Comparison of ENCODE assay signal across 9 mouse cellular contexts in the genomic region with DNA sequence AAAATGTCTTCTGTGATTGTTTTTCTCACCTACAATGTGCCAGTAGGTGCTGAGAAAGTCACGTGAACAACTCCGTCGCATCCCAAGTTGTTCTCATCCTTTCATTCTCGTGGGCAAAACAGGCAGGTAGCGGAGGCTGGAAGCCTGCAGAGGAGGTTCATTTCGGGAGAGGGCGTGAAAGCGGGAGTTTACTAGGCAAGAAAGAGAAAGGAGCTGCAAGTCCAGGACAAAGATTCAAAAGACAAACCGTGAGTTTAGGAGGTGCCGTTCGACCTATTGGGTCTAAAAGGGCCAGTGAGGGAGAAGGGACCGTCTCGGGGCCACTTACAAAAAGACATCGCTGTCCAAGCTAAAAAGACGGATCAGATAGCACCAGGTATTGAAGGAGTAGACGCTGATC. TPM values are rescaled to one million over a fixed set of nuclear protein-coding genes. Genes with fewer than 3 reads are reported as not detected.
DNase-seq lines count a peak whose midpoint lies in the region; ATAC-seq and TF ChIP-seq lines count a peak whose summit lies in the region.
"Had no signal": no experiment of that assay in that cellular context is flagged by ENCODE, and none has a peak within 500 bp of the region (broad histone marks: within the 10 kb centered on the region; RNA-seq: fewer than 3 reads in every experiment).

No protein-coding gene starts in this region.

- 0% methylated on average over 16 of the region's 16 CpGs for WGBS in heart, embryonic 12.5 days
- WGBS in liver, adult 2 months: under 1% methylated on average over 16 of the region's 16 CpGs
- WGBS in olfactory bulb, adult 2 months: under 1% methylated on average over 16 of the region's 16 CpGs

- peaks cover 8% of the 10 kb centered on the region; the same call in 1 of the 2 replicates for H3K4me1 ChIP-seq in heart, embryonic 12.5 days (replicated peaks)
- peaks cover 8% of the 10 kb centered on the region for H3K4me1 ChIP-seq in liver, adult 2 months (ENCODE audit: control insufficient read depth, insufficient read depth, low read length)
- H3K4me1 ChIP-seq in olfactory bulb, adult 2 months (ENCODE audit: control insufficient read depth, insufficient read depth, low read length): peaks cover 10% of the 10 kb centered on the region

- peak overlapping the region; percentile 92 for H3K4me2 ChIP-seq in heart, embryonic 12.5 days

- H3K79me2 ChIP-seq in liver, adult 2 months (ENCODE audit: control insufficient read depth, insufficient read depth, low read length): no peaks in the 10 kb centered on the region

- ATAC-seq in heart, embryonic 12.5 days (ENCODE audit: insufficient number of reproducible peaks, low FRiP score): no peak

- TF ChIP-seq CTCF in liver, adult 2 months (IDR thresholded peaks at IDR 0.05; ENCODE audit: low read depth, low read length): no peak
- no peak for TF ChIP-seq CTCF in olfactory bulb, adult 2 months (IDR thresholded peaks at IDR 0.05; ENCODE audit: insufficient read depth, low read depth, low read length)

- H3K27me3 ChIP-seq in heart, embryonic 12.5 days (replicated peaks): peaks cover 50% of the 10 kb centered on the region
- 0 out of 2 replicates have a peak, but pooled peaks cover 3% of the 10 kb centered on the region for H3K27me3 ChIP-seq in liver, adult 2 months (ENCODE audit: control insufficient read depth, insufficient read depth, low read length)

- no peak for DNase-seq in heart, postnatal 14 days
- peak; percentile 75 for DNase-seq in ES-CJ7 (ENCODE audit: low read depth, low spot score)
- DNase-seq in cerebellum, postnatal 10 days: peak; percentile 44 to 62
- peak; percentile 14 for DNase-seq in heart, postnatal 4 days
- no peak for DNase-seq in liver, adult 2 months (ENCODE audit: extremely low read depth, low read depth, low spot score)
- no peak for DNase-seq in urinary bladder, postnatal 4 days (ENCODE audit: low spot score in 2 of 2)

- no peaks in the 10 kb centered on the region for H3K36me3 ChIP-seq in heart, embryonic 12.5 days
- H3K36me3 ChIP-seq in liver, adult 2 months (ENCODE audit: control insufficient read depth, insufficient read depth, low read length): no peaks in the 10 kb centered on the region

- 0 out of 2 replicates have a peak, but pooled peaks cover 9% of the 10 kb centered on the region for H3K9me3 ChIP-seq in heart, embryonic 12.5 days (replicated peaks)

- no peak overlapping the region for H3K27ac ChIP-seq in heart, embryonic 12.5 days (ENCODE audit: poor library complexity, severe bottlenecking)
- H3K27ac ChIP-seq in liver, adult 2 months (replicated peaks; ENCODE audit: insufficient read depth, low read depth, low read length): no peak overlapping the region
- no peak overlapping the region for H3K27ac ChIP-seq in olfactory bulb, adult 2 months (ENCODE audit: insufficient read depth, low read depth, low read length)

- no peak for TF ChIP-seq POLR2A in liver, adult 2 months (IDR thresholded peaks at IDR 0.05; ENCODE audit: extremely low read depth, insufficient read depth, low read length)
- TF ChIP-seq POLR2A in olfactory bulb, adult 2 months (IDR thresholded peaks at IDR 0.05; ENCODE audit: insufficient read depth, low read depth, low read length): no peak

- H3K9ac ChIP-seq in heart, embryonic 12.5 days: peak overlapping the region; percentile 45
- H3K9ac ChIP-seq in liver, adult 2 months (ENCODE audit: low read depth, low read length): no peak overlapping the region; the same call in 1 of the 2 replicates

- peak overlapping the region; percentile 63 for H3K4me3 ChIP-seq in heart, embryonic 12.5 days
- peak overlapping the region; percentile 19 for H3K4me3 ChIP-seq in liver, adult 2 months (ENCODE audit: insufficient read depth, low read depth, low read length)
- peak overlapping the region; percentile 50 for H3K4me3 ChIP-seq in olfactory bulb, adult 2 months (ENCODE audit: insufficient read depth, low read depth, low read length)

- intact Hi-C loops in heart, postnatal 14 days (cut with DNase I): no loop called here

RNA-seq across cellular contexts. Expression of a gene that starts 14.5 kb away (rescaled TPM):
- polyA plus RNA-seq in heart, embryonic 12.5 days (2016; fragmentation: Nextera tagmentation; extraction: Ambion mirVana): 0.14 and 0.24 TPM in 2 replicates
- under 1 TPM; 0.22 to 0.29 TPM for total RNA-seq in heart, postnatal 14 days (2021)
- under 1 TPM; 0.36 to 0.56 TPM for total RNA-seq in heart, postnatal 4 days (2021)
- total RNA-seq in liver, adult 2 months (2014; rRNA removed): 8.4 and 10.3 TPM in 2 replicates
- polyA plus RNA-seq in liver, adult 2 months (2012; rRNA removed): 3.1 and 4.5 TPM in 2 replicates
- not detected in 2 replicates for polyA plus RNA-seq in olfactory bulb, adult 2 months (2012; ENCODE audit: insufficient read depth, insufficient read length, low replicate concordance, missing spikeins)
- total RNA-seq: layer of hippocampus, postnatal 10 days had no signal

RNA-seq across cellular contexts. Expression of a gene that starts 31.5 kb away (rescaled TPM):
- polyA plus RNA-seq in heart, embryonic 12.5 days (2016; fragmentation: Nextera tagmentation; extraction: Ambion mirVana): 3.8 and 4.5 TPM in 2 replicates
- 10 to 100 TPM; 11.8 to 11.9 TPM for total RNA-seq in heart, postnatal 14 days (2021)
- 1 to 10 TPM; 4.2 to 4.6 TPM for total RNA-seq in heart, postnatal 4 days (2021)
- 11.5 and 14.5 TPM in 2 replicates for total RNA-seq in liver, adult 2 months (2014; rRNA removed)
- 2.6 and 4.5 TPM in 2 replicates for polyA plus RNA-seq in liver, adult 2 months (2012; rRNA removed)
- not detected in 2 replicates for polyA plus RNA-seq in olfactory bulb, adult 2 months (2012; ENCODE audit: insufficient read depth, insufficient read length, low replicate concordance, missing spikeins)

RNA-seq across cellular contexts. Expression of a gene that starts 56.8 kb away (rescaled TPM):
- 0.19 TPM in 1 of 2 replicates, not detected in the other for polyA plus RNA-seq in heart, embryonic 12.5 days (2016; fragmentation: Nextera tagmentation; extraction: Ambion mirVana)
- total RNA-seq in heart, postnatal 14 days (2021): 1 to 10 TPM; 5.2 to 6.0 TPM
- 1 to 10 TPM; 1.3 TPM for total RNA-seq in heart, postnatal 4 days (2021)
- 56.6 and 68.7 TPM in 2 replicates for total RNA-seq in liver, adult 2 months (2014; rRNA removed)
- polyA plus RNA-seq in liver, adult 2 months (2012; rRNA removed): 18.6 and 34.9 TPM in 2 replicates
- not detected in 2 replicates for polyA plus RNA-seq in olfactory bulb, adult 2 months (2012; ENCODE audit: insufficient read depth, insufficient read length, low replicate concordance, missing spikeins)

Comparison
In these comparisons a context has a peak if more than half of its experiments do, and no peak if none do; other contexts are left out.
1. DNase-seq: peak in ES-CJ7 (single experiment), cerebellum, postnatal 10 days (2 of 2) and heart, postnatal 4 days (single experiment); none in heart, postnatal 14 days (0 of 2), liver, adult 2 months (single experiment) and urinary bladder, postnatal 4 days (0 of 2).
2. Peak in every context shown above with its lines, with median percentiles within 50 percentile points of each other: H3K4me3 ChIP-seq.